Mouse (Mus musculus) liver, postnatal 0 days (tissue): Measurements from ENCODE around the gene Numb.

ENCODE experiments used
- CTCF ChIP-seq: sonication (generic); IDR thresholded peaks from 2 replicates; pipeline ENCODE4 v1.5.1; 2016; ENCODE audit warnings: antibody characterized with exemption, low read depth
- EP300 ChIP-seq: IDR thresholded peaks from 2 replicates; pipeline ENCODE4 v1.6.1; 2016; ENCODE audit warnings: antibody characterized with exemption, low read depth, mild to moderate bottlenecking

- no peak for TF ChIP-seq EP300
- TF ChIP-seq CTCF, result no peak
Measured at GRCm38 (mm10) chr12:83789781-83790140, 132.0 kb downstream of the Numb start.
